Mouse (Mus musculus): ENCODE results near the gene Tmem175. TPM values are rescaled to one million over a fixed set of nuclear protein-coding genes. Genes with fewer than 3 reads are reported as not detected.
A peak's percentile ranks its signal among the peaks of the same experiment; 100 is the strongest.

Tmem175 gene
- polyA plus RNA-seq, 1 experiment from 2014 or later: 27.9 TPM

- no peak for ATAC-seq (ENCODE audit: insufficient number of reproducible peaks, low FRiP score, low TSS enrichment, low read depth)
- H3K4me2 ChIP-seq: no peak overlapping the region
Observed at GRCm38 (mm10) chr5:108691152-108691551, 61.6 kb downstream of the Tmem175 start.

GRCm38 (mm10) chr5:108692271-108692670, 62.7 kb downstream of the Tmem175 start, which contains the start of gene Fgfrl1:
TSS of gene Fgfrl1 (plus strand) at chr5:108692382.
- no peak for ATAC-seq (ENCODE audit: insufficient number of reproducible peaks, low FRiP score, low TSS enrichment, low read depth)
- 0 out of 2 replicates have a peak within 1 kb of the TSS, but pooled peaks have one; percentile 14 for H3K9ac ChIP-seq
- WGBS: 3% methylated on average over 16 of the region's 18 CpGs
- no peaks in the 10 kb centered on the region for H3K36me3 ChIP-seq
- no peaks in the 10 kb centered on the region for H3K27me3 ChIP-seq
- H3K27ac ChIP-seq: 0 out of 2 replicates have a peak within 1 kb of the TSS, but pooled peaks have one; percentile 11
- peak within 1 kb of the TSS; percentile 91 for H3K4me3 ChIP-seq
- no peaks in the 10 kb centered on the region for H3K9me3 ChIP-seq
- peaks cover 44% of the 10 kb centered on the region for H3K4me1 ChIP-seq
- peak within 1 kb of the TSS; percentile 84 for H3K4me2 ChIP-seq

More at GRCm38 (mm10) chr5:108691152-108691551, 61.6 kb downstream of the Tmem175 start:
- Histone ChIP-seq H3K27me3 (no peaks in the 10 kb centered on the region), H3K9me3 (no peaks in the 10 kb centered on the region), H3K36me3 (0 out of 2 replicates have a peak, but pooled peaks cover under 1% of the 10 kb centered on the region), H3K27ac (no peak overlapping the region), H3K4me3 (no peak overlapping the region), H3K9ac (no peak overlapping the region), H3K4me1 (peaks cover 33% of the 10 kb centered on the region)
- 73% methylated on average over 4 of the region's 4 CpGs for whole genome bisulfite sequencing

- H3K4me3 ChIP-seq: peak overlapping the region; percentile 91
- H3K27me3 ChIP-seq: no peaks in the 10 kb centered on the region
- no peaks in the 10 kb centered on the region for H3K36me3 ChIP-seq
- peak; percentile 90 for ATAC-seq (ENCODE audit: insufficient number of reproducible peaks, low FRiP score, low TSS enrichment, low read depth)
- no peaks in the 10 kb centered on the region for H3K9me3 ChIP-seq
- 1% methylated on average over 41 of the region's 43 CpGs for WGBS
- H3K4me1 ChIP-seq: peaks cover 60% of the 10 kb centered on the region
- H3K9ac ChIP-seq: peak overlapping the region; percentile 78
- peak overlapping the region; percentile 55 for H3K27ac ChIP-seq
- peak overlapping the region; percentile 84 for H3K4me2 ChIP-seq
Observed at GRCm38 (mm10) chr5:108693872-108694288, 64.3 kb downstream of the Tmem175 start.

GRCm38 (mm10) chr5:108694352-108695261, 65.0 kb downstream of the Tmem175 start:
- Histone ChIP-seq H3K9ac (peak overlapping the region; percentile 78), H3K4me1 (peaks cover 68% of the 10 kb centered on the region), H3K27ac (peak overlapping the region; percentile 33), H3K4me3 (peak overlapping the region; percentile 91), H3K4me2 (peak overlapping the region; percentile 84), H3K27me3 (no peaks in the 10 kb centered on the region), H3K9me3 (no peaks in the 10 kb centered on the region), H3K36me3 (no peaks in the 10 kb centered on the region)
- WGBS: 1% methylated on average over 90 of the region's 99 CpGs
- peak; percentile 13 for ATAC-seq (ENCODE audit: insufficient number of reproducible peaks, low FRiP score, low TSS enrichment, low read depth)

- Histone ChIP-seq H3K9me3 (no peaks in the 10 kb centered on the region), H3K27me3 (no peaks in the 10 kb centered on the region), H3K4me3 (peak overlapping the region; percentile 91), H3K36me3 (no peaks in the 10 kb centered on the region), H3K9ac (no peak overlapping the region), H3K4me2 (peak overlapping the region; percentile 84), H3K4me1 (peaks cover 80% of the 10 kb centered on the region), H3K27ac (peak overlapping the region; percentile 73; the same call in 1 of the 2 replicates)
- WGBS: 91% methylated on average over 12 of the region's 12 CpGs
- ATAC-seq (ENCODE audit: insufficient number of reproducible peaks, low FRiP score, low TSS enrichment, low read depth): no peak
Observed at GRCm38 (mm10) chr5:108695861-108696260, 66.3 kb downstream of the Tmem175 start.

GRCm38 (mm10) chr5:108696542-108696941, 67.0 kb downstream of the Tmem175 start:
- Histone ChIP-seq H3K27me3 (no peaks in the 10 kb centered on the region), H3K9ac (0 out of 2 replicates have a peak overlapping the region, but pooled peaks have one; percentile 10), H3K4me1 (peaks cover 86% of the 10 kb centered on the region), H3K4me3 (0 out of 2 replicates have a peak overlapping the region, but pooled peaks have one; percentile 91), H3K4me2 (peak overlapping the region; percentile 19; the same call in 1 of the 2 replicates), H3K27ac (peak overlapping the region; percentile 73), H3K36me3 (no peaks in the 10 kb centered on the region), H3K9me3 (no peaks in the 10 kb centered on the region)
- ATAC-seq (ENCODE audit: insufficient number of reproducible peaks, low FRiP score, low TSS enrichment, low read depth): no peak
- 58% methylated on average over 3 of the region's 3 CpGs for WGBS

GRCm38 (mm10) chr5:108697341-108697753, 67.8 kb downstream of the Tmem175 start:
- 32% methylated on average over 4 of the region's 4 CpGs for WGBS
- Histone ChIP-seq H3K27me3 (no peaks in the 10 kb centered on the region), H3K4me2 (0 out of 2 replicates have a peak overlapping the region, but pooled peaks have one; percentile 2), H3K27ac (peak overlapping the region; percentile 73), H3K4me3 (no peak overlapping the region), H3K9me3 (no peaks in the 10 kb centered on the region), H3K4me1 (peaks cover 83% of the 10 kb centered on the region), H3K9ac (no peak overlapping the region), H3K36me3 (0 out of 2 replicates have a peak, but pooled peaks cover 4% of the 10 kb centered on the region)
- ATAC-seq (ENCODE audit: insufficient number of reproducible peaks, low FRiP score, low TSS enrichment, low read depth): peak; percentile 16; the same call in 1 of the 2 replicates

Other genes with a start within 250 kb of the Tmem175 start
- 0.22 and 0.27 TPM in 2 replicates for gene Pde6b, start 241.4 kb upstream of the Tmem175 start, polyA plus RNA-seq (2015; fragmentation: Nextera tagmentation; extraction: Ambion mirVana)
- gene Atp5k, start 195.3 kb upstream of the Tmem175 start, polyA plus RNA-seq (2015; fragmentation: Nextera tagmentation; extraction: Ambion mirVana): 337 and 365 TPM in 2 replicates
- 0.70 and 1.5 TPM in 2 replicates for gene Mfsd7a, start 180.9 kb upstream of the Tmem175 start, polyA plus RNA-seq (2015; fragmentation: Nextera tagmentation; extraction: Ambion mirVana)
- 19.3 and 21.1 TPM in 2 replicates for gene Pcgf3, start 168.5 kb upstream of the Tmem175 start, polyA plus RNA-seq (2015; fragmentation: Nextera tagmentation; extraction: Ambion mirVana)
- 0.36 and 0.64 TPM in 2 replicates for gene Cplx1, start 79.7 kb upstream of the Tmem175 start, polyA plus RNA-seq (2015; fragmentation: Nextera tagmentation; extraction: Ambion mirVana)
- gene Gak, start within 50 bp of the Tmem175 start, polyA plus RNA-seq (2015; fragmentation: Nextera tagmentation; extraction: Ambion mirVana): 47.9 and 48.8 TPM in 2 replicates
- gene Idua, start 30.6 kb downstream of the Tmem175 start, polyA plus RNA-seq (2015; fragmentation: Nextera tagmentation; extraction: Ambion mirVana): 17.8 TPM in 2 replicates
- gene Dgkq, start 39.9 kb downstream of the Tmem175 start, polyA plus RNA-seq (2015; fragmentation: Nextera tagmentation; extraction: Ambion mirVana): 15.7 and 17.1 TPM in 2 replicates
- 0.56 and 0.81 TPM in 2 replicates for gene Slc26a1, start 45.8 kb downstream of the Tmem175 start, polyA plus RNA-seq (2015; fragmentation: Nextera tagmentation; extraction: Ambion mirVana)
- gene Fgfrl1, start 62.6 kb downstream of the Tmem175 start, polyA plus RNA-seq (2015; fragmentation: Nextera tagmentation; extraction: Ambion mirVana): 32.0 and 36.1 TPM in 2 replicates
- gene Rnf212, start 145.2 kb downstream of the Tmem175 start, polyA plus RNA-seq (2015; fragmentation: Nextera tagmentation; extraction: Ambion mirVana): not detected in 2 replicates
- gene Tmed11, start 165.6 kb downstream of the Tmem175 start, polyA plus RNA-seq (2015; fragmentation: Nextera tagmentation; extraction: Ambion mirVana): not detected in 2 replicates
- not detected in 2 replicates for gene Vmn2r8, start 179.1 kb downstream of the Tmem175 start, polyA plus RNA-seq (2015; fragmentation: Nextera tagmentation; extraction: Ambion mirVana)
- not detected in 2 replicates for gene Vmn2r9, start 222.8 kb downstream of the Tmem175 start, polyA plus RNA-seq (2015; fragmentation: Nextera tagmentation; extraction: Ambion mirVana)

All from limb, embryonic 15.5 days (tissue).